Mouse (Mus musculus) adrenal gland (tissue): ENCODE data around the gene Flvcr2.
"Not testable (repeated sequence)": the region's sequence is repeated elsewhere in the genome, so short reads cannot be mapped to it uniquely, and the experiment has no call there.

ENCODE experiments used
- intact Hi-C: fragments of 180-260 bp; cut with DNase I; formaldehyde crosslinking; loops from one replicate; pipeline ENCODE4 v1.15.1; 2025
- long read RNA-seq, 2 experiments: library from polyadenylated mRNA; unstranded; transcript quantifications; one replicate each; pipeline ENCODE4 v2.0.0; 2020; ENCODE audit warnings: borderline replicate concordance in 1 of 2; ENCODE audit not compliant: insufficient replicate concordance in 1 of 2

Flvcr2 gene
- long read RNA-seq, experiment 1, partial matches to known transcripts, result 0 of 2 reads
- long read RNA-seq, experiment 1, other reads (novel, unspliced or antisense), result 1 of 2 reads
- long read RNA-seq, experiment 2, partial matches to known transcripts, result 0 of 2 reads
- long read RNA-seq, experiment 2, other reads (novel, unspliced or antisense), result 0 of 2 reads

GRCm38 (mm10) chr12:85745827-85746695 is at the start of gene Flvcr2:
Flvcr2 (plus strand) TSS chr12:85746539.
- intact Hi-C loops, result loop anchor here (1.0 kb wide), 1 partner anchor 73 kb away; no protein-coding TSS in a partner anchor

GRCm38 (mm10) chr12:85698179-85698578 is 48.2 kb upstream of the Flvcr2 start:
- intact Hi-C loops, result not testable (repeated sequence)

GRCm38 (mm10) chr12:85700191-85700841 is 46.0 kb upstream of the Flvcr2 start:
- intact Hi-C loops, result no loop called here

GRCm38 (mm10) chr12:85700842-85701223 is 45.5 kb upstream of the Flvcr2 start:
- intact Hi-C loops, result no loop called here

- intact Hi-C loops, result no loop called here
Measured at GRCm38 (mm10) chr12:85702166-85703055, 43.9 kb upstream of the Flvcr2 start.

GRCm38 (mm10) chr12:85703507-85703906 is 42.8 kb upstream of the Flvcr2 start:
- intact Hi-C loops, result no loop called here

- intact Hi-C loops, result no loop called here
Measured at GRCm38 (mm10) chr12:85704566-85704965, 41.8 kb upstream of the Flvcr2 start.

- intact Hi-C loops, result no loop called here
Measured at GRCm38 (mm10) chr12:85705002-85705830, 41.1 kb upstream of the Flvcr2 start.

- intact Hi-C loops, result no loop called here
Measured at GRCm38 (mm10) chr12:85705831-85706530, 40.4 kb upstream of the Flvcr2 start.

- intact Hi-C loops, result no loop called here
Measured at GRCm38 (mm10) chr12:85706906-85707305, 39.4 kb upstream of the Flvcr2 start.

- intact Hi-C loops, result no loop called here
Measured at GRCm38 (mm10) chr12:85707391-85707790, 38.9 kb upstream of the Flvcr2 start.

- intact Hi-C loops, result no loop called here
Measured at GRCm38 (mm10) chr12:85708556-85708955, 37.8 kb upstream of the Flvcr2 start.

- intact Hi-C loops, result no loop called here
Measured at GRCm38 (mm10) chr12:85710695-85711094, 35.6 kb upstream of the Flvcr2 start.

GRCm38 (mm10) chr12:85712587-85712986 is 33.8 kb upstream of the Flvcr2 start:
- intact Hi-C loops, result no loop called here

- intact Hi-C loops, result no loop called here
Measured at GRCm38 (mm10) chr12:85714126-85714525, 32.2 kb upstream of the Flvcr2 start.

GRCm38 (mm10) chr12:85725306-85725705 is 21.0 kb upstream of the Flvcr2 start:
- intact Hi-C loops, result loop anchor here (5.0 kb wide), 1 partner anchor 218 kb away; no protein-coding TSS in a partner anchor

- intact Hi-C loops, result loop anchor here (5.0 kb wide), 1 partner anchor 220 kb away; no protein-coding TSS in a partner anchor
Measured at GRCm38 (mm10) chr12:85726729-85727397, 19.5 kb upstream of the Flvcr2 start.

- intact Hi-C loops, result loop anchor here (5.0 kb wide), 1 partner anchor 221 kb away; no protein-coding TSS in a partner anchor
Measured at GRCm38 (mm10) chr12:85728181-85728580, 18.2 kb upstream of the Flvcr2 start.
